Mouse (Mus musculus): ENCODE results near the gene Tmem132d. TPM values are rescaled to one million over a fixed set of nuclear protein-coding genes. Genes with fewer than 3 reads are reported as not detected.

Gene Tmem132d
- polyA plus RNA-seq, 1 experiment from 2014 or later, result 0.57 TPM

Other genes with a start within 250 kb of the Tmem132d start
- gene Fzd10, start 167.8 kb upstream of the Tmem132d start, polyA plus RNA-seq (2015; fragmentation: Nextera tagmentation; extraction: Ambion mirVana), result 2.0 TPM in 2 replicates